Mouse (Mus musculus): ENCODE results near the gene Lrrn3.

The Lrrn3 gene

DNA sequence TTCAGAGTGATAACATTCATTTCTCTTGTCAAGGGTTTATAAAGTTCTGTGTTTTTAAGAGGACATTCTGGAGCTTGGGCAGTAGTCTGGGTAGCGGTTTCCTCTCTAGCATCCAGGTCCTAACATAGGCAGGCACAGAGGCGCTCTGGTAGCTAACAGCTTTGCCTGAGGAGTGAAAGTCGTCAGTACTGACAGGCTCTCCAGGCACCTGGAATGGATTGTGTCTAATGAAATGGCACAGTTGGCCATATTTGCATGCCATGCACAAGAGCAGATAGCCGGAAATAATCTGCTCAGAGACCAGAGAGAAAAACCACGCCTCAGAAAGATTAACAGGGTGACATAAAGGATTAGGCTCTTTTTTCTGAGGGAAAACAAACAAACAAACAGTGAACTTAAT is 58.8 kb downstream of the Lrrn3 start:
- no peak for DNase-seq

GRCm38 (mm10) chr12:41425101-41425679 is 61.0 kb downstream of the Lrrn3 start:
- no peak for DNase-seq

DNA sequence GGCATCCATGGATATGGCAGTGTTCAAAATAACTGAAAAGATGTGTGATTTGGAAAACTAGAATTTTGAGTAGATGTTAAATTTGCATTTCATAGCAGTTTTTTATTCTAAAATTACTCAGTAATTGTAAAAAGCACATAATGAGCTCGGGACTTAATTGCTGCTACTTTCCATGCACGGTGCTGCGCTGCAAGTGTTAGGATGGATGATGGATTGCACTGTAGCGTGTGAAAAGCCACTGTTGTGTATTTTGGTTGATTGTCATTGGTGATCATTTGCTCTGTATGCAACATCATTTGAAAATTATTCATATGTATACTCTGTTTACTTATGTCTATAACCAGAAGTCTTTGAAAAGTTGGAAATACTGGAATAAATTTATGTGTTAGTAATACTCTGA is 68.3 kb downstream of the Lrrn3 start:
- no peak for DNase-seq

- no peak for DNase-seq
These were observed 69.1 kb downstream of the Lrrn3 start for GRCm38 (mm10) chr12:41417099-41417498.

- no peak for DNase-seq
These were observed 69.6 kb downstream of the Lrrn3 start for GRCm38 (mm10) chr12:41416635-41417034.

GRCm38 (mm10) chr12:41409431-41409830 is 76.8 kb downstream of the Lrrn3 start:
- DNase-seq, result no peak

- DNase-seq, result no peak
These were observed 84.3 kb downstream of the Lrrn3 start for GRCm38 (mm10) chr12:41401923-41402322.
